Mouse (Mus musculus): ENCODE measurements around the gene Gm49358.

Gm49358 gene

GRCm38 (mm10) chr10:86878721-86879120 is 114.9 kb downstream of the Gm49358 start:
- DNase-seq = no peak

- DNase-seq = no peak
Observed at GRCm38 (mm10) chr10:86880071-86880806, 116.5 kb downstream of the Gm49358 start.

- no peak for DNase-seq
Observed at GRCm38 (mm10) chr10:86881448-86881847, 117.7 kb downstream of the Gm49358 start.

Measured in kidney, postnatal 10 days (tissue).